Mouse (Mus musculus) adrenal gland, postnatal 14 days (tissue): ENCODE measurements around the gene Ltbp4. TPM values are rescaled to one million over a fixed set of nuclear protein-coding genes. Genes with fewer than 3 reads are reported as not detected.

Source experiments
- DNase-seq: peaks from one replicate; pipeline ENCODE4 v3.0.0; 2021; ENCODE audit warnings: mixed read lengths
- total RNA-seq: library from RNA; stranded (reverse); gene quantifications from 2 replicates; pipeline ENCODE4 v1.2.3, GENCODE M21; 2021

Ltbp4 gene
- total RNA-seq, 1 experiment from 2014 or later, result 126 TPM

DNA sequence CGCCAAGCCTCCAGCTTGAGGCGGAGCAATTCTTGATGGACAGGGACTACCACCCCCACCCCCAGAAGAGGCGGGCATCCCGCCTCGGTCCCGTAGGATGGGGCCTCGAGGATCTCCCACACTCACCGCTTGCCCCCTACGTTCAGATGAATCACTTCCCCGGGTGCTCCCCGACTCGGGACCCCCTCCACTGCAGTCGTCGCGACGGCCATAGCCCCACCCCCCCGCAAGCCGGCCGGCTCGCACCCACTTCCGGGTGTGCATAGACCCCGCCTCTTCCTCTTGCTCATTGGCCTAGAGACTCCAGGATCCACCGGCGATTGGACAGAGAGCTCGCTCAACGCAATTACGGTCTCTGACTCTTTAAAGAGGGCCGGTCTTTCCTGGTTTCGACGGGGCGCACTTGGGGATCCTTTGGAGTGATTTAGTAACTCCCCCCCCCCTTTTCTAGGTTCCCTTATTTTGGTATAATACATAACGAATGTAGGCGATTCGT is 18.3 kb upstream of the Ltbp4 start, which contains the start of gene Shkbp1:
TSS of gene Shkbp1 (minus strand) at position 275 of the 496 bp plus-strand sequence.
- peak; percentile 93 for DNase-seq

DNA sequence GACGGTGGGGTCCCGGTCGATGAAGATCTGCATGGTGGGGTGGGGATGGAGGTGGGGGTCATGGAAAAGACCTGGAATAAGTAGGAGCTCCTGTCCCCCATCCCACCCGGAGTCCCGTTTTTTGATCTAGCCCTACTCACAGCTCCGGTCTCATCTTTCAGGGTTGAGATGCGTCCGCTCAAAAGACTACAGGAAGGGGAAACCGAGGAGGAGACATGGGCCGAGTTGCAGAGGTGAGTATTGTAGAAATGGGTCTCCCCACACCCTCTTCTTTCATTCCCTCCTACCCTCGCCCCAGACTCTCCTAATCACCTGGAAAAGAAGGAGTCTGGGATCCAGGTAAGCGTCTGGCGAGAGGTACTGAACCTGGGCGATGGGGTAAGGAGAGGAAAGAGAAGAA is 17.8 kb upstream of the Ltbp4 start:
- DNase-seq, result no peak

DNA sequence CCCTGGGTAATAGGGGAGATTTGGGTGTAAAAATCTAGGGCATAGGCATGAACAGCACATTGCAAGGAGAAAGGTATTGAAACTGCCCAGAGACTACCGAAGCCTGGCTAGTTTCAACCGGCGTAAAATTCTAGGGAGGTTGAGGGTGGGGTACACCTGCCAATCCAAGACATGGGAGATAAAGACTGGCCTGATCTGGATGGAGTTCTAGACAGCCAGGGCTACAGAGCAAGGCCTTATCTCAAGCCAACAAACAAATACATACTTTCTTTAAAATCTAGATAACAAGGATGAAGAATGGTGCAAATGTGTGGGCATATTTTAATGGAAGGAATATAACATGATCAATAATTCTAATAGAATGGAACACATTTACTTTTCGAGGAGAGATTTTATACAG is 17.3 kb upstream of the Ltbp4 start:
- no peak for DNase-seq

DNA sequence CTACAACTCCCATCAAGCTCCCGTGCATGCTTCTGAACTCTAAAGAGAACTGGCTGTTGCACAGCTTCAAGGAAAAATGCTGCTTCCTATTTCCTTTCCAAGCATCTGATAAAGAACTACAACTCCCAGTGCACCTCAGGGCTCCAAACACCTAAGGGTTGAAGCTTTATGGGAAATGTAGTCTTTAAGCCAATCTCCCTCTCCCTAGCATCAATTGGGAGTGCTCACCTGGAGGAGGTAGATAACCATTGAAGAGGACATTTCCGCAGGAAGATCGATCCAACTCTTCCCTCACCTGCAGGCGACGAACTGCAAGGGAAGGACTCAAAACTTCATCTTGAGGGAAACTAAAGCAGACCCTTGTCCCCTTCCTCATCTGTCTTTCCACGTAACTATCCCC is 16.7 kb upstream of the Ltbp4 start:
- no peak for DNase-seq

DNA sequence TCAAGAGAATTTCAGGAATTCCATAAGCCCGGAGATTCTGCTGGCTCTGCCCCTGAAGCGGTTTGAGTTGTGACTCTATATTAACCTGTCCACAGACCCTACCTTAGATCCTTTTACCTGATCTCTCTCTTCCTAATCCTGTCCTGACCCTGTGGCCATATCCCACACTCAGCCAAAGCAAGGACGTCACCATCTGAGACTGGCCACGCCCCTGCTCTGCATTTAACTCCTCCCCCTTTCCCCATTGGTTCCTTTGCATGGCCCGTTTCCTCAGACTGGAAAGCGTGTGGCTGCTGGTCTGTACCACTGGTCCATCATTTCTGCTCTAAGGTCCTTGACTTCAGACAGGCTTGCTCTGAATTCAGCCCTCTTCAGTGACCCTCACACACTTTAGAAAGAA is 8.0 kb upstream of the Ltbp4 start:
- no peak for DNase-seq

DNA sequence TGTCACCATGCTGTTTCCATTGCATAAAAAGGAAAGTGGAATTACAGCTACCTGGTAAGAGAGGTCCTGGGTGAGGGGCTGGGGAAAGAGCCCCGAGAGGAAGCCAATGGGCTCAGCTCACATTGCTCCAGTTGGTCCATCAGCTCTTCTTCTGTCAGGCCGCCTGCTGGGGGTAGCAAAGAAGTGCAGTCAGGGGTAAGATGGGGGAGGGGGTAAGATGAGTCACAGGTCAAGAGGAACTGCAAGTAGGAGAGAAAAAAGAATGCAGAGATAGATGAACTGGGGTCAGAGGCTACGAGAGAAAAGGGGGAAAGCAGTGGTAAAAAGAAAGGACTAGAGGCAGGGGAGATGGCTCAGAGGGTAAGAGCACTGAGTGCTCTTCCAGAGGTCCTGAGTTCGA is 5.1 kb upstream of the Ltbp4 start:
- peak; percentile 45 for DNase-seq

DNA sequence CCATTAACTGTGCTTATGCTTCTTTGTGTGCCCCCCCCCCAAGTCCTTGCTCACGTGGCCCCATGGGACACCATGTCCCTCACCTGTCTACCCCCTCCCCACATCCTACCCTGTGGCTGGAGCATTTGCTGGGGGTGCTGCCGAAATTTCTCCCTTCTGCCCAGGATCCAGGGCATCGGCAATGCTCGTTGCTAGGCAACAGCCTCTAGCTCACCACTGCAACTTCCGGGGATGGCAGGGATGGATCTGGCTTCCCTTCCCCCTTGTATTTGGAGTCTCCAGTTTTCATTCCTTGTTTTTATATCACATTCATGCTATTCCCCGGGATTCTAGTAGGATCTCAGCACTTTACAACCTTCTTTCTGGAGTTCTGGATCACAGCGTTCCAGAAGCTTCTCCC is 2.0 kb upstream of the Ltbp4 start:
- DNase-seq, result no peak

- DNase-seq, result no peak
Observed at GRCm38 (mm10) chr7:27339114-27339513, 1.6 kb upstream of the Ltbp4 start.

DNA sequence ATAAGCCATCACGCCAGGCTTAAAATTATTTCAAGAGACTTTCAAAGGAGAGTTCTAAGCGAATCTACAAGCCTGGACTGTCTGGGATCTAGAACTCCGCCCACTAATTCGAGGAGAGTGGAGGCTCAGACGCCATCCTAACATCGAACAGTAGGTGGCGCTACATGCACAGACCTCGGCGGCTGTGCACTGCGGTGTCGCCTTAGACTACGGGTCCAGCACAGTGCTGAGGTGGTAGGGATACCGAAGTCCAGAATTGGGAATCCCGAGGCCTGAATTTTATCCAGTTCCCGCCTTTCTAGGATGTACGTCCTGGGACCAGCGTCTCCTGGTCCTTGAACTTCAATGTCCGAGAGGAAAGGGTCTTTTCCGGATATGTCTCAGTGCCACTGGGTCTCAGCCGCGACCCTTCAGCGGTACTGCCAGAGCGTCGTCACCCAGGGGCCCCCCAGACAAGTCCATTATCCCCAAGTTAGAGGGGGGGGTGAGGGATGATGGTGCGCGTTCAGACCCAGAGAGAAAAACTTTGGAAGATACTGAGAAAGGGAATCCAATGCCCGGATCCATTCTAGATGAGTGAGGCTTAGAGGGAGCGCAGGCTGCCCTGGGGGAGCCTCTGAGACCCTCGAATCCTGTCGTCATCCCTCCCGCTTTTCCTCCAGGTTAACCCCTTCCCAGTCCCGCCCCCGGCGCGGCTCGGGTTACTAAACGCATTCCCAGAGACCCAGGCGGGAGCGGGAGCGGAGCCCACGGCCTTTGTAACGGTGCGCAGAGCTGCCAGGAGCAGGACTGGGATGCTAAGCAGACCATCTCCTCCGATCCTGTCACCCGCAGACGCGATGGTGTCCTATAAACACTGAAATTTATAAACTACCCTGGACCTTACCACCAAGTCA is 1.3 kb downstream of the Ltbp4 start:
- peak; percentile 92 for DNase-seq

- DNase-seq, result no peak
Observed at GRCm38 (mm10) chr7:27335011-27335720, 2.3 kb downstream of the Ltbp4 start.

- peak; percentile 54 for DNase-seq
Observed at GRCm38 (mm10) chr7:27334405-27334911, 3.0 kb downstream of the Ltbp4 start.

DNA sequence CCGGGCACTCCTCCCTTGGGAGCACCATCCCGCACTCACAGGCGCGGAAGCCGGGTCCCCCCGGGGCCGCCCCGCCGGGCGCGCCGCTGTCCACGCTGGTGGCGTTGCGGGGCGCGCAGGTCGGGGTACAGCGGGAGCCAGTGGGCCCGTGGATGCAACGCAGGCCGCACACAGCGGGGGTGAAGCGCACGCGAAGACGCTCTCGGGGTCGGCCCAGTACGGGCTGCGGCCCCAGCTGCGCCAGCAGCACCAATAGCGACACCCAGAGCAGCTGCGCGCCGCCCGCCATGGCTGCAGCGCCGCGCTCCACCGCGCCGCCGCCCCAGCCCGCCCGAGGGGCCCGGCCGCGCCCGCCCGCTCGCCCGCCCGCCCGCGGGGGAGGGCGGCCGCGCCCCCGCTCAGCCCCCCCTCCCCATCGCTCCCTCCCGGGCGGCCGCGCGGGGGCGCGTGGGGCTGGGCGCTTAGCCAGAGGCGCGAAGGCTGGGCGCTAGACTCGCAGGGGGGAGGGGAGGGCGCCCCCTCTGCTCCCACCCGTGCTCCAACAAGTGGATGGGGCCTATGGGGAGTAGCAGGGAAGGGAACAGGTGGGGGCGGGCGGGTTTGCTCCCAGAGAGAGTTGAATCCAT is 4.1 kb downstream of the Ltbp4 start:
- no peak for DNase-seq

- peak; percentile 93 for DNase-seq
Observed at GRCm38 (mm10) chr7:27332353-27333199, 4.9 kb downstream of the Ltbp4 start.

- DNase-seq, result no peak
Observed at GRCm38 (mm10) chr7:27331854-27332253, 5.6 kb downstream of the Ltbp4 start.

GRCm38 (mm10) chr7:27331541-27331851 is 6.0 kb downstream of the Ltbp4 start:
- DNase-seq, result peak; percentile 51

DNA sequence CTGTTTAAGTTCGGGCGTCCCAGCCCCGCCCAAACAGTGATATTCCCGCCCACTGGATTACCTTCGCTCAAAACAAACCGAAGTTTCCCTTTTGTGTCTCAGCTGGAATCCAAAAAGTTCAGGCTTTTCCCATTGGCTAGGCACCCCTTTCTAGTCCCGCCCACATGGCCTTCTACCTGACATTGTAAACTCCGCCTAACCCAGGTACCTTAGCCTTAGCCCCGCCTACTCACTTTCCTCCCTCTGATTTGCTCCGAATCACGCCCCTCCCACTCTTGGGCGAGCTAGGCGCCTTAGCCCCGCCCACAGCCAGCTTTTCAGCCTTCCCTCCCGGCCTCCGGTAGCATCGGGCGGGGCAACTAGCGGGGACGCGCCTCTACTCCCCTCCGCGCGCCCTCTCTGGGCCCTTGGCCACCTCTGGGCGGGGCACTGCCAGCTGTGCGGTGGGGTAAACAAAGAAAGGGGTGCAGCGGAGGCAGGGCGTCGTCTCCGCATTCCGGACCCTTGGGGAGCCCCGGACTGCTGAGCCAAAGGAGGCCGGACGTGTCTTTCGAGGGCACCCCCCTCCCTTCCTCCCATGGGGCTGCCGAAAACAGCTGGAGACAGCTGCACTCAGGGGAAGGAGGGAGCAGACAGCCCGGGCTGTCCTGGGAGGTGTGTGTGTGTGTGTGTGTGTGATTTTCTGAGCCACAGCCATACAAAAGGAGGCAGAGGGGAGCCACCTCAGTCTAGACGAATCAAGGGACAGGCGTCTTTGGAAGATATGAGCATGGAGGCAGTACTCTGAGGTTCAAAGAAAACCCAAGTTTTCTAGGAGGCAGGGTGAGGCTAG is 6.6 kb downstream of the Ltbp4 start:
- peak; percentile 94 for DNase-seq

- DNase-seq, result no peak
Observed at GRCm38 (mm10) chr7:27329981-27330380, 7.5 kb downstream of the Ltbp4 start.

DNA sequence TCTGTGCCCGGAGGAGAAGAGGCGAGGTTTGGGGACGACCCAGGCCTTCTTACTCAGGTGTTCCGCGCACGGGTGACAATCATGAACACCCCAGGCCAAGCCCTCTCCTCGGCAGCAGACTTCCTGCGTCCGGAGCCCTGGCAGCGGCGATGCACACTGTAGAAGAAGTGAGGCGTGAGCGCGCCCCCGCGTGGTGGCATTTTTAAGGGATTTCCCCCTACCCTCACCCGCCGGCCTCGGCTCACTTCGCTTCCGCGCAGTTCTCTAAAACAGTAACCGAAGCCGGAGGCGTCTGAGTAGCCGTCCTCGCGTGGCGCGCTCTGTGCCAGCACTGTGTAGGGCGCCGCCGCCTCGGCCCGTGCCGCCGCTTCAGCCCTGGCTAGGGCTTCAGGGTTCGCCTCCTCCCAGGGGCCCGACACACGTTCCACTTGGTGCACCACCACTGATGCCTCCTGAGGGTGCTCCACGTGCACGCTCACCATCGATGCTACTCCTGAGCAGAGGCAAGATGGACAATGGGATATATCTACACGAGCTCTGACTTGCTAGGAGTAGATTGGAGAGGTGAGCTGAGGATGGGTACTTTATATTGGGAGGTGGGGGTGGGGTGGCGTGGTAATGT is 8.1 kb downstream of the Ltbp4 start:
- peak; percentile 93 for DNase-seq

GRCm38 (mm10) chr7:27328648-27329047 is 8.8 kb downstream of the Ltbp4 start:
- no peak for DNase-seq

DNA sequence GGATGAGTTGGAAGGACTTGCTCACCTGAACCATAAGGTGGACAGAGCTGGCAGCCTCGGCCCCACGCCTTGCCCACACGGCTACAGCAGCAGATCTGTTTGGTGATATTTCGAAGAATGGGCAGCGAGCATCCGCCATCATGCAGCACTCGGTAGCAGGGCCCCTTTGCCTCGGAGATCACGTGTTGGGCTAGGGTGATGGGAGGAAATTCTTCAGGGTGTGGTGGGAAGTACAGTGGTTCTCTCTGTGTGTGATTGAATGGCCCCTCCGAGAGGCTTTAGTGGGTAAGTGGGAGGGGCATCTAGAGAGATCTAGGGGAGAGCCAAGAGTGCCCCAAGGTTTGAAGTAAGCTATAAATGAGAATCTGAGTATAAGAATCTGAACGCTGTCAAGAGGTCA is 9.3 kb downstream of the Ltbp4 start:
- DNase-seq, result no peak
